Mouse (Mus musculus): ENCODE results near the gene Ccdc136. TPM values are rescaled to one million over a fixed set of nuclear protein-coding genes. Genes with fewer than 3 reads are reported as not detected.
"Not testable (repeated sequence)": the region's sequence is repeated elsewhere in the genome, so short reads cannot be mapped to it uniquely, and the experiment has no call there.

Gene Ccdc136
- 1 to 10 TPM; 1.1 to 2.9 (median 2.5) TPM for total RNA-seq (2022)

DNA sequence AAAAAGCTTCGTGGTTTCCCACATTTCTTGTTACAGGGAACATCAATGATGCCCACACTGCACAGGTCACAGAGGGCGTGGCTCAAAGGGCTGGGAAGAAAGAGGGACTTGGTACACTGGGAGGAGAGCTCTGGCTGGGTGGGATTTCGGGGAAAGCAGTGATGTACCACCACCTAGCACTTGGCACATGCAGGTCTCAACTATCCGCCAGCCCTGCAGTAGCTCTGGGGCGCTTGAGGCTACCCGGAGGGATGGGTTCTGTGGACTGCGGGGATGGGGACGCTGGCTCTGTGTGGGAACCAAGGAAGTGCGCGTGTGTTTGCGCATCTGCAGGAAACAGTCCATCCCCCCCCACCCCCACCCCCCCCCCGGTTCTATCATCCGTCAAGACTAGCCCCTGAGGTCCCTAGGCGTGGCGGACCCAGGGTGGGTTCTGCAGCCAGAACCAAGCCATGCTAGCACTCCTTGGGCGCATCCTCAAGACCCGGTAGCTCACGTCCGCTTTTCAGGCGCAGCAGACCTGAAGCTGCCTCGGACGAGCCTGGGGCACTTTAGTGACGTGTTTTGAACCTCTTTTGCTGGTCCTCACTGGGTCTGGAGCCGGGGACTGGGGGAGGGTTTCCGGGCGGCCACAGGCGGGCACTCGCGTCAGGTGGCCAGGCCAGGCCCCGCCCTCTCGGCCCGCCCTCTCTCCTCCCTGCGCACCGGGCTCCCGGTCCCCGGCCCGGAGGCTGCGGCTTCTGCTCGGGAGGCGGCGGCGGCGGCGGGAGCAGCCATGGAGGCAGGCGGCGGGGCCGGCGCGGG lies at the start of gene Ccdc136:
TSS of gene Ccdc136 (plus strand) at position 400 of the 804 bp plus-strand sequence.
- DNase-seq (ENCODE audit: low spot score) = peak; percentile 48

DNA sequence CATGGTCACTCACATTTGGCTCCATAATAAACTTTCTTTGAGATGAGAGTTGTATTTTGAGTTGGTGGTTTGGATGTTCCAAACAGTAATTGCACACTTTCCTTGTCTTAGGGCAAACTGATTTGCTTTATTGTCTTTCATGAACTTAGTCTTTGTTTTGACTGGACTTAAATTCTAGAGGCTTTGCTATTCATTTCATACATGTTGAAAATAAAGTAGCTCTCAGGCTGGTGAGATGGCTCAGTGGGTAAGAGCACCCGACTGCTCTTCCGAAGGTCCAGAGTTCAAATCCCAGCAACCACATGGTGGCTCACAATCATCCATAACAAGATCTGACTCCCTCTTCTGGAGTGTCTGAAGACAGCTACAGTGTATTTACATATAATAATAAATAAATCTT lies 49.6 kb upstream of the Ccdc136 start:
- DNase-seq (ENCODE audit: low spot score) = not testable (repeated sequence)

DNA sequence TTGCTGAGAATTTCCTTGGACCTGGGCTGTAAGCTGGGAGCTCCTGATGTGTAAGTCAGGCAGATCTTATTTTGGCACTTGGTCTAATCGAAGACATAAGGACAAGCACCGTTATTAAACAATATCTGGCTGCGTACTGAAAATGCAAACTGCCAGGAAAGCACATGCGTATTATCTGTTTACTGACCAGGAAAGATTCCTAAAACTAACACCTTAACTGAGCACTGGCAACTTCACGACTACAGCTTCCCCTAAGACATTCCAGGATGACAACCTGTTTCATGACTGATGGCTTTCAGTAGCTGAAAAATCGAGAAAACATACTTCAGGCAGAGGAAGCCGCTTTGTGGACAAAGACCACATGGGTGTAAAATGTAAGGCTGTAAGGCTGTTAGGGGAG lies 48.9 kb upstream of the Ccdc136 start:
- no peak for DNase-seq (ENCODE audit: low spot score)

DNA sequence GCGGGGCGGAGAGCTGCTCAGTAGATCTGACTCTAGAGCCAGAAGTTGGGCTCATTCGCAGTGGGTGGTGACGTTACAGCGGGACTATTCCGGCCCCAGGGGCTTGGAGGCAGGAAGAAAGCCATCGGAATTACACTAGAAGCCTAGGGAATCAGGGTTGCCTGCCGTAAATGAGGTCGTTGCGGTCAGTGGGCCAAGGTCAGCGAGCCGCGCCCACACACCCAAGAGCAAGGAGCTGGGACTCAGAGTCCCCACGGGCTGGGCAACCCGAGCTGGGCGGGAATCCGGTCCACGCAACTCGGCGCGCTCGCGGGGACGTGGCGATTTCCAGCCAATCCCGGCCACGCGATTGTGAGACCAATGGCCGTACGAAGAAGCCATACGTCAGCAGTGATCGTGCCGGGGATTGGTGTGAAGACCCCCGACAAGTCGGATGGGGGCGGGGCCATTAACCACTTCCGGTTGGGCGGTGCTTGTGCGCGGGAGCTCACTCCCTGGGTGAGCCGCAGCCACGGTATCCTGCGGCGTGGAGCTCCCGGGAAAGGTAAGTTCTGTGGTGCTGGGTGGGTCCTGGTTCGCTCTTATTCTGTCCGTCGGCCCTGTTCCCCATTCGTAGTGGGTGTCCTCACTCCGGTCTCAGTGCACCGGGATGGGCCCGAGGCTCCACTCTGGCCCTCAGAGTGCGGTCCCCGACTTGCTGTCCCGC lies 48.3 kb upstream of the Ccdc136 start, which contains the start of gene Calu:
TSS of gene Calu (plus strand) at position 405 of the 706 bp plus-strand sequence.
- peak; percentile 100 for DNase-seq (ENCODE audit: low spot score)

DNA sequence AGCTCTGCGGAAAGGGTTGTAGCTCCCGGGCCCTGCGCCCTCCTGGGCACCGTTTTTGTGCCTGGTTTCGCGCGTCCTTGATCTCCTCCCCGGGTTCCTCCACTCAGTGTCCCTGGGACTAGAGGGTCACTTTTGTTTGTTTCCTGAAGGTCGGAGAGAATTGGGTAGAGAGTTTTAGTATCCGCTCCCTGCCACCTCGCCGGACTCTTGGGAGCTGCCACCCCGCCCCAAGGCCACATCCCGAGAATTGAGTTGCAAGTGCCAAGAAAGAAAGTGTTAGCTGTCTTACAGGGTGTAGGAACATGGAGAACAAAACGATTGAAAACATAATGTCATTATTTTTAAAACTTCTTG lies 47.8 kb upstream of the Ccdc136 start:
- DNase-seq (ENCODE audit: low spot score) = no peak

DNA sequence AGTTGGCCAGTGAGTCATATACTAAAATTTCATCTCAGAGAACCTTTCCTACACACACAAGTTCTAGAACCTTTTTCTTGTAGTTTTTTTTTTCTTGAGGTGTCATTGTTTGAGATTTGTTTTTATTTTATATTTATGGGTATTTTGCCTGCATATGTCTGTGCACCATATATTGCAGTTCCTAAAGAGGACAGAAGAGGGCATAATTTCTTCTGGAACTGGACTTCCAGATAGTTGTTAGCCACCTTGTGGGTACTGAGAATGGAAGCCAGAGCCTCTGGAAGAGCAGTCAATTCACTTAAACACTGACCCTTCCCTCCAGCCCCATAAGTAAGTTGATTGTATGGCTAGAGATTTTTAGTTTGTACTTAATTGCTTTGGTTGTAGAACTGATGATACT lies 44.5 kb upstream of the Ccdc136 start:
- DNase-seq (ENCODE audit: low spot score) = no peak

DNA sequence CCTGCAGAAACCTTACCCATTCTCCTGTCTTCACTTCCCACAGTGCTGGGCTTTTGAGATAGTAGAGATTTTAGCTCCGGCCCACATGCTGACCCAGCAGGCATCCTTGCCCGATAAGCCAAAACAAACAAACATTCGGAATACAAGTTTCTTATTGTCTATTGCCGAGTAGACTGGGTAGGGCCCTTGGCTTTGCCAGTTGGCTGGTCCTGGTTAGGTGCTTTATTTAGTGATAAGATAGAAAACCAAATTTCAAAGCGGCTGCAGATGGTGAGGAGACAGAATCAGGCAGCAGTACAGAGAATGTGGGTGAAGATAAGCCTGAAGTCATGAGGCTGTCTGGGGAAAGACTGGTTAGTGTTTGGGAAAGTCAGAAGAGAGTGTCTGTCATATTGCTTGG lies 43.3 kb upstream of the Ccdc136 start:
- DNase-seq (ENCODE audit: low spot score) = no peak

DNA sequence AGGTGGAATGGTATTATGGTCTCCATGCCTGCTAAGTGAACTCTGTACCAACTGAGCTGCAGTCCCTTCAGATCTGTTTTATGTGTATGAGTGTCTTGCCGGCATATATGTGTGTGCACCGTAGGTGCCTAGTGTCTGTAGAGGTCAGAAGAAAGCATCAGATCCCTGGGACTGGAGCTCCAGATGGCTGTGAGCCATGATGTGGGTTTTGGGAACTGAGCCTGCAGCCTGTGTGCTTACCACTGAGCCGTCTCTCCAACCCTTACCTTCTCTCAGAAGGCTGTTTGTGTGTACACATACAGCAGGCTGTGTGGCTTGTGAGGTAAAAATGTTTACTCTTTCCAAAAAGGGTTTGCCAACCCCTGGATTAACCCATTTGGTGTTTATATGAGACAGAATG lies 36.7 kb upstream of the Ccdc136 start:
- no peak for DNase-seq (ENCODE audit: low spot score)

DNA sequence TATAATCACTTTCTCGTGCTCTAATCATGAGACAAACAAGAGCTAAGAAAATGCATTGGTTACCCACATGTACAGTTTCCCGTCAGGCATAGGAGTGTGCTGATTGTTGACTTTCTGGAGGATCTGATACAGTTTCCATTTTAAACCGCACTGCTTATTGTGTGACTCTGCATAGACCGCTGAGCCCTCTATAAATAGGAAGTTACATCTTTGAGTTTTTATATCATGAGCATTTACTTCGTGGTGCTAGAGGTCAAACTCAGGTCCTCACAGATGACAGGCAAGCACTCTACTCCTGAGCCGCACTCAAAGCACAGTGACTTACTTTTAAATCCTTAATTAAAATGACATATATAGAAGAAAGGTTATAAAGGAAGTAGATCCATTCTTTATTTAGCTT lies 35.9 kb upstream of the Ccdc136 start:
- DNase-seq (ENCODE audit: low spot score) = no peak

DNA sequence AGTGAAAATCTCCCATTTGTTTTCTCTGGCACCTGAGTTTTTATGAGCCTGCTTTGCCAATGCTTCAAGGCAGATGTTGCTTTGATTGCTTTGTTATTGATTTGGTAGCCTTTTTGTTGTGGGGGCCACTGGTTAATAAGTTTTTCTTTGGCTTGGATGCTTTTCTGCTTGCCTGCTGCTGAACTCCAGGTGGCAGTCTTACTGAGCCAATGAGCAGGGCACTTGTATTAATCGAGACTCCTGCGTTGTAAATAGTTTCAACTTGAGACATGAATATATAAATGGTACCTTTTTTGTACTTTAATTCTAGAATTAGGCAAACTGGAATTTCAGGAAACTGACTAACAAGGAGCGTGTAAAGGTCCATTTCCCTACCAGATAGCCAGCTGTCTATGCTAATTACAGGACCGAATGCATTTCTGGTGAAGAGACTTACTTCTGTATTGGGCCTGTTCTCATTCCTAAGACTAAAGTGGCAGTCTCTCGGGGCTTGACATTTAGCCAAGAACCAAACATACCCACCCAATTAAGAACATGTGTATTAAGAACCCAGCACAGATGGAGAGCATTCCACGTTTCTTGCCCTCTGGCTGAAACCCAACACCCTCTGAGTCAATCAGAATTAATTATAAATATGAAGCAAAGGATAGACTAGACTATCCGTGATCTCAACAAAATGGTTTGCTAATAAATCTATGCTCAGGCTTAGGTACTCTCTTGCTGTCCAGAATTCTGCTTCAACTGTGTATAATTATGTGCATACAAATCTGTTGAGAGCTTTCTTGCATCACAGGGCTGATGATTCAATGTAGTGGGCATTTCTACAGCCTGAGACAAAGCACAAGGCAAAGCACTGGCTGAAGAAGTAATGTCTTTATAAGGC lies 33.6 kb upstream of the Ccdc136 start:
- DNase-seq (ENCODE audit: low spot score) = no peak

DNA sequence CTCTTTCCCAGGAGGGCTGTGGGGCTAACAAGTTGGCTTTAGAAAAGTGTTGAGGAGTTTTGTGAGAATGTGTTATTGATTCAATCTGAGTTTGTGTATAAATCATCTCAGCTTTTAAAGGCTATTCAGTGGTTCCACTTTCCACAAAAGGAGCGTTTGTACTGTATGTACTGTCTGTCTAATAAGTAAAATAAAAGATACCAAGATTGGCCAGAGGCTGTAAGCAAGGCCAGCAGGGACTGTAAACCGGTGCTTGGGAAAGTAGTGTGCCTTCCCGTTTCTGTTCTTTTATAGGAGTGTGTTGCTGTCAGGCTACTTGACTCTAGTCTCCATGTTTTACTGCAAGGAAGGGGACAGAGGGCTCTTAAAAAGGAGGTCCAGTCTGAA lies 33.0 kb upstream of the Ccdc136 start:
- no peak for DNase-seq (ENCODE audit: low spot score)

DNA sequence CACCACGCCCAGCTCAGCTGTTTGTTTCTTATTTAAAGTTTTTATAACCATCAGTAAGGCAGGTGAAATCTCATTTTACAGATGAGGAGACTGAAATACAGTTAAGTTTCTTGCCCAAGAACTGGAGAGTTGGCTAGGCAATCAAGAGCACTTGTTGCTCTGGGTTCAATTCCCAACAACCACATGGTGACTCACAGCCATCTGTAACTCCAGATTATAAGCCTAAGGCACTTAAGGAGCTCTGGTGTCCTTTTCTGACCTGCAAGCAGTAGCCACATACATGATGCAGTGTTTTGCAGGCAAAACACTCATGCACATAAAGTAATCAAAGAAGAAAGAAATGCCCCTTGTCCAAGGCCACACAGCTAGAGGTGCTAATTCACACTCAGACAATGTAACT lies 30.8 kb upstream of the Ccdc136 start:
- DNase-seq (ENCODE audit: low spot score) = no peak

DNA sequence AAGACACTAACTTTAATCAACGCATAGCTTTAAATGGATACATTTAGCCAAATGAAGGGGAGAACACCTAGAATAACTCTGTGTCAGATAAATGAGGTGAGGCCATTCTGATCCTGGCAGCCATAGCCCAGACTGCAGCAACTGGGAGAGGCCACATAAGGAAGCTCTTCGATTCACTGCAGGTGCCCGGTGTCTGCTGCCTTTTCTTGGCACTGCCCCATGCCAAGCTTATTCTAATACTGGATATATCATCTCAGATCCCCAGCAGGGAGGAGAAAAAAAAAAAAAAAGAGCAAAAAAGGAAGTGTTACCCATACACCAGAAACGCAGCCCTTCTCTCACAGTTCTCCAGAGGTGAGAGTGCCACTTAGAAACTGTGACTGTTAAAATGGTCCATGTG lies 18.7 kb upstream of the Ccdc136 start:
- DNase-seq (ENCODE audit: low spot score) = no peak

DNA sequence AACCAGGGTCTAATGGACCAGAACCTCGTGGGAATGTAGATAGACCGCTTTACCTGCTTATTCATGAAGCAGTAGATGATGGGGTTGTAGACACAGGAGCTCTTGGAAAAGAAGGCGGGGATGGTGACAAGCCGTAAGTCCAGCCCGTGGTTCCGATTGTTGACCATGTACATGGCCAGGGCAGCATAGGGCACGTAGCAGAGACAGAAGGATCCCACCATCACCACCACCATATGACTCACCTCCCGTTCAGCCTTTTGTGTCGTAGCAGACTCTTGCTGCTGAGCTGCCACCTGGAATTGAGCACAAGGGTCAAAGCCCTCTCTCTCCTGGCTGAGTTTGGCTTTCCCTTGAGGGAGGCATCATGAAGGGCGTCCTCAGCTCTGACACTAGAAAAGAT lies 17.4 kb upstream of the Ccdc136 start:
- DNase-seq (ENCODE audit: low spot score) = no peak

DNA sequence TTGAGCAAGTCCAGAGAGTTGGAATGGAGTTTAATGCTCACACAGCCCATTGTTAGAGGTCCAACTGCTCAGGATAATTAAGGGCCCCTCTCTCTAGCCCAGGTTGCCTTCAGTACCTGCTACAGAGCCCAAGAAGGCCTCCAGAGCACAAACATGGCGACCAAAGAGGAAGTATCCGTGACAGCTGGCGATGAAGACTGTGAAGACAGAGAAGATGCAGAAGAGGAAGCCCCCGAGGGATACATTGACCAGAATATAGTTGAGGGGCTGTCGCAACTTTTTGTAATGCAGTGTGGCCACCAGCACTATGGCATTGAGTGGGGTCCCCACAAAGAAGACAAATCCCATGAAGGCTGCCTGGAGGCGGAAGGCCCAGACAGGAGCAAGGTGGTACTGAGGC lies 16.2 kb upstream of the Ccdc136 start:
- DNase-seq (ENCODE audit: low spot score) = no peak

DNA sequence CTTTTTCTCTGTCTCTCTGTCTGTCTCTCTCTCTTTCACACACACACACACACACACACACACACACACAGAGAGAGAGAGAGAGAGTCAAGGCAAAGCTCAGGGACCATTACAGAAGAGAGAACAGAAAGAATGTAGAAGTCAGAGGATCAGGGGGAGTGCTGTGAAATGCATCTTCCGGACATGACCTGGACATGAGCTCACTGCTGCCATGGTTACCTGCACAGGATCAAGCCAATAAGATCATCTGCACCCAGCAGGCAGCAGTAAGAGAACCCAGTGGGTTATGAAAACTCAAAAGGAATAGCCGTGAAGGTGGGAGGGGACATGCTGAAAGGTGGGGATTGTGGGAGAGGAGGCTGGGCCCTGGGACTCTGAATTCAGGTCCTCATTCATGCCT lies 13.7 kb upstream of the Ccdc136 start:
- no peak for DNase-seq (ENCODE audit: low spot score)

DNA sequence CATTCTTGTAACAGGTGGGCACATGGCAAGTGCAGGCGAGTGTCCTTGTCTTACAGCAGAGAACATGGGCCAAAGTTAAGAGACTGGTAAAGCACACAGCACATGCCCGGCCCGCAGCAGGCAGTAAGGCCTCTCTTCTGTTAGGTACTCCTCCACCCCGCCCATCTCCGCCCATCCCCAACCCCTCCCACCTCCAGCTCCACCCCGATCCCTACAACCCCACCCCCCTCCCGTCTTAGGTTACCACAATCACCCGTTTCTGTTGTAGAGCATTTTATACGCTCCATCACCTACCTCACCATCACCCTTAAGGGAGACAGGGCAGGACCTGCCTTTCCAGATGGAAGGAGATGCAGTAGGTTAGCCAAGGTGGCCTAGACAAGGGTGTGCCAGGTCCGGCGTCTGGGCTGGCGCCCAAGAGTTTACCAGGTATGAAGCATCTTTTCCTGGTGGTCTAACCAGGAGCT lies 8.0 kb upstream of the Ccdc136 start, which contains the start of gene Opn1sw:
TSS of gene Opn1sw (minus strand) at position 417 of the 467 bp plus-strand sequence.
- no peak for DNase-seq (ENCODE audit: low spot score)

DNA sequence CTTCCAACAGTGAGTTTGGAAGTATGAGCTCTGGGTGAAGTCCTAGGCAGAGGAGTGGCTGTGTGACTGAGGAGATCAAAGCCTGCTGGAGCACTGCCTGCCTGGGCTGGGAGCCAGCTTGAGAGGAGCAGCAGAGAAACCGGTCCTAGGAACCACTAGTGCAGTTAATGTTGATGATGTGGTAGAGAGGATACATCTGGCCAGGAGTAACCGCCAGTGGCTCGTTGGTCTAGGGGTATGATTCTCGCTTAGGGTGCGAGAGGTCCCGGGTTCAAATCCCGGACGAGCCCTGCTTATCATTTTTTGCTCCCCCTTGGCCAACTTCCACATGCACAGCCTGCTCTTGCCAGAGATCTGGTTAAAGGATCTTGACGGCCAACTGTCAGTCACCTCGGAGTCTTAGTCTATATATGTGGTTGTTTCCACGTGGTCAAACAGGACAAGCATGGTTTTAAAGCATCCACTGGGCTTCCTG lies 7.5 kb upstream of the Ccdc136 start:
- DNase-seq (ENCODE audit: low spot score) = peak; percentile 94

DNA sequence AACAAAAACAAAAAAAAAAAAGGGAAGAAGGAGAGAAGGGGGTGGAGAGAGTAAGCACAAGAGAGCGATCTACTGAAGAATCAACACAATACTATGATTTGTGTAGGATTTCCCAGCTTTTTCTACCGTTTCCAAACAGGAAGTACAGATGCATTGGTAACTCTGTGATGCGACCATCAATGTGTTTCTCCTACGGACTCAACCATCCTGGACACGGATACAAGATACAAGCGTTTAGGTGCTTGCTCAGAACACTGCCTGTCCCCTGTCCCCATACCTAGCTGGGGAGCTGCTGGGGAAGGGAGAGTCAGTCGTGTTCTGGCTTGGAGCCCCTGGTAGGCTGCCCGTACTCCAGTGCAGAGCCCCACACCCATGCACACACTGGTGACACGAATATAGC lies 6.7 kb upstream of the Ccdc136 start:
- no peak for DNase-seq (ENCODE audit: low spot score)

DNA sequence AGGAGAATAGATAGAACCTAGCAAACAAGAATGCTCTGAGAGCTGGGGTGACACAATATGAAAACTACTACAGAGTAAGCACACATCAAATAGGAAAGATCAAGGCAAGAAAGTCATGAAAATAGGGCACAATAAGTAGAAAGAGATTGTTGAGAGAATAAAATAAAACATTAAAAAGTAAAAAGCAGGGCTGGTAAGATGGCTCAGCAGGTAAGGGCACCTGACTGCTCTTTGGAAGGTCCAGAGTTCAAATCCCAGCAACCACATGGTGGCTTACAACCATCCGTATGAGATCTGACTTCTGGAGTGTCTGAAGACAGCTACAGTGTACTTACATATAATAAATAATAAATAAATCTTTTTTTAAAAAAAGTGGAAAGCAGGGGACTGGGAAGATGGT lies 5.6 kb upstream of the Ccdc136 start:
- not testable (repeated sequence) for DNase-seq (ENCODE audit: low spot score)

DNA sequence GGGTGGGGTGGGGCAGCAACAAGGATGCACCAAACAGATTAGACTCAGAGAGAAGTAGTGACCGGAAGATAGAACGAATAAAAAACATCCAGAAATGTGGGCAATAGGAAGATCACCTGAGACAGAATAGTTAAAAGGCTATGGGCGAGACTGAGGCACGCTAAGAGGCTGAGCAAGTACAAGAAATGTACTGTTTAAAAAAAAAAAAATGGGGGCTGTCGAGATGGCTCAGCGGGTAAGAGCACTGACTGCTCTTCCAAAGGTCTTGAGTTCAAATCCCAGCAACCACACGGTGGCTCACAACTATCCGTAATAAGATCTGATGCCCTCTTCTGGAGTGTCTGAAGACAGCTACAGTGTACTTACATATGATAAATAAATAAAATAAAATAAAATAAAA lies 4.9 kb upstream of the Ccdc136 start:
- DNase-seq (ENCODE audit: low spot score) = not testable (repeated sequence)

DNA sequence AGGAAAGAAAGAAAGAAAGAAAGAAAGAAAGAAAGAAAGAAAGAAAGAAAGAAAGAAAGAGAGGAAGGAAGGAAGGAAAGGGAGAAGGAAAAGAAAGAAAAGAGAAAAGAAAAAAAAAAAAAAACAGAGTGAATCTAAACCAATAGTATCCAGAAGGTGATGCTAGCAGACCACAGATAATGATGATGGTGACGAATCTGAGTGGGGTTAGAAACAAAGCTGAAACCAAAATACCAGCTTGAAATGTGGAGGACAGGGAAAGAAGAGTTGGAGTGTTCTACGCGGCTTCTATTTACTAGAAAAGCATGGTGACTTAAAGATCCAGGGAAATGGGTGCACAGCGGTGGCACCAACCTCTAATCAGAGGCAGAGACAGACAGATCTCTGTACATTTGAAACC lies 4.3 kb upstream of the Ccdc136 start:
- no peak for DNase-seq (ENCODE audit: low spot score)

All from heart, adult 8-10 months (tissue).